Mouse (Mus musculus) CD4-positive, CD25-positive, alpha-beta regulatory T cell, adult 4 months (primary cell): ENCODE results near the gene Mier2. TPM values are rescaled to one million over a fixed set of nuclear protein-coding genes. Genes with fewer than 3 reads are reported as not detected.

ENCODE experiments used
- ATAC-seq: one replicate; pipeline ENCODE4 v1.8.0; 2017
- polyA plus RNA-seq, 2 experiments: library from polyadenylated mRNA; unstranded; fragments of 100-300 nt; shearing (Covaris generic); gene quantifications; one replicate each; pipeline ENCODE4 v1.2.1; 2017

Mier2 gene
- 10 to 100 TPM; 14.4 to 15.1 TPM for polyA plus RNA-seq

DNA sequence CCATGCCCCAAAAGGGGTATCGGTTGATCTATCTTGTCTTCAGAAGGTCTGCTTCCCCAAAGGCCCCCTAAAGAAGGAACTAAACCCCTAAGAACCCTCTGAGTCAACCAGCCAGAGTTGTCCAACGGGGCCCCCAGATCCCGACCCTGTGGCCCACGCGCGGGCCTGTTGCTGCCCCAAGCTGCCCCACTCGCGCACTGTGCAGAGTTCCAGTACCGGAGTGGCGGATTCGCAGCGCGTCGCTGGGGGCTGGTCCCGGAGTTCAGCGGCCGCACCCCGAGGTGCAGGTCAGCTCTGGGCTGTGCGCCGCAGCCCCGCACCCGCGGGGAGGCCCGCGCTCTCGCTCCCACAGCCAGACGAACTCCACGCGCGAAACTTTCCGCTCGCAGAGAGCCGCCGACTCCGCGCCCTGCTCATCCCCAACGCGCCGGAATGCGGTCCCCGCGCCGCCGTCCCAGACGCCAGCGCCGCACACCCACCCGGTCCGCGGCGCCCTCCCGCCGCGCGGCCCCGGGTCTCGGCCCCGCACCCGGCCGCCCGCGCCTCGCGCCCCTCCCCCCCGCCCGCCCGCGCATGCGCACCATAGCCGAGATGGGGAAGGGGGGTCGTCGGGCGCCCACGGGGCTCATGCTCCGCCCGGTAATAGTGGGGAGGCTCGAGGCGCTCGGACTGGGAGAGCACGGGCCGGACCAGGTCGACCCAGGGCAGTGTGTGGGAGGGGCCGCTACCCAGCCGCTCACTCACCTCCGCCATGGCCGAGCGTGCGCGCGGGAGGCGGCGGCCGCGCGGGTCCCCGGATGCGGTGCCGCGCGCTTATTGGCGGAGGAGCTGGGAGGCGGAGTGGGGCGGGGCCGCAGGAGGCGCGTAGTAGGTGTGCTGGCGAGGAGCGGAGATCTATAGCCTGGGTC, at the start of gene Mier2:
Gene Mier2, minus strand, starts transcription at position 870 of the 908 bp plus-strand sequence.
- ATAC-seq: peak; percentile 83

GRCm38 (mm10) chr10:79597936-79598230, 42.9 kb upstream of the Mier2 start:
- no peak for ATAC-seq

DNA sequence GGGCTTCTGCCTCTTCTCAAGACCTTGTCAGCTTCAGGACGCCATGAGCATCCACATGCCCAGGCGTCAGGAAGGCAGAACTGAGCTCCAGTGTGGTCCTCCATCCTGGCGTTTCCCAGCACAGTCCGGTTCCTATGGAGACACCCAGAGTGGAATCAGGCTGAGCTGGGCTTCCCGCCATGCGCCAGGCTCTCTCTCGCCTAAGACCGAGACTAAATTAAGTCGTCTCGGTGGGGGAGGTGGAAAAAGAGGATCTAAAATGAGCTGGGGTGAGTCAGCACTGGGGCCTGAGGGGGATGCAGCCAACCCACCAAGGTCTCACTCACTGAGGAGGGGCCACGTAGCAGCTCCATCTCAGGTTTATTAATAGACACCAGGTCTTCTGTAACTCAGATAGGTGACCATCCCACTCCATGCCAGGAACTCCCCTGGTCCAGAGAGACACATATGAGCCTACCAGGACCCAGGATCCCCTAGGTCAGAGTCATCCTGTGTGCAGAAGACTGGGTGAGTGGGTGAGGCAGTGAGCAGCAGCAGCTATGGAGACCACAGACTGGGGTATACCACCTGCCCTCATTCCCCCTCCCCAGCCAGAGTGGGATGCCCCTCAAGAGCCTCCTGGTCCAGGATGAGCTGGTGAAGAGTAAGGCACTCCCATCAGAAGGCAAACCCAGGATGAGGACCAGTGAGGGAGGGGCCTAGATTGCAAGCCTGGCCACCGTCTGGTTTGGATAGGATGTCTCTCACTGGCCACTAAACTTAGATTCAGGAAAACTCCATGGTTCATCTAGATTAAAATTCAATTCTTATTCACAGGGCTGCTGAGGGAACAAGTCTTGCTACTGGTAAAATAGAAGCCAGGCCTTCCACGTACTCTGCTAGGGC, 42.3 kb upstream of the Mier2 start:
- ATAC-seq: no peak

DNA sequence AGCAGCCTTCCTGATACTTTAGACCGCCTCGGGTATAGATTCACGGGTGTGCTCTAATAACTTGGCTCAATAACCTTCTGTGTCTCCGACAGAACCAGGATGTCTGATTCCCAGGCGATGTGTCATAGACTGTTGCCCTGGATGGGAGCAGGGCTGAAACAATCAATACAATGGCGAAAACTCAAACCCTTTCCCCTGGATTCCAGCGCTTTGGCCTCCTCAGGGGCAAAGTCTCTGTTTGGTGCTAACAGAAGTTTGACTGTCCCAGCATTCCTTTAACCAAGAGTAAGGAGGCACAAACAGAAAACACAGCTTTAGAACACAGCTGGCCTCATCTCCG, 40.6 kb upstream of the Mier2 start:
- no peak for ATAC-seq

DNA sequence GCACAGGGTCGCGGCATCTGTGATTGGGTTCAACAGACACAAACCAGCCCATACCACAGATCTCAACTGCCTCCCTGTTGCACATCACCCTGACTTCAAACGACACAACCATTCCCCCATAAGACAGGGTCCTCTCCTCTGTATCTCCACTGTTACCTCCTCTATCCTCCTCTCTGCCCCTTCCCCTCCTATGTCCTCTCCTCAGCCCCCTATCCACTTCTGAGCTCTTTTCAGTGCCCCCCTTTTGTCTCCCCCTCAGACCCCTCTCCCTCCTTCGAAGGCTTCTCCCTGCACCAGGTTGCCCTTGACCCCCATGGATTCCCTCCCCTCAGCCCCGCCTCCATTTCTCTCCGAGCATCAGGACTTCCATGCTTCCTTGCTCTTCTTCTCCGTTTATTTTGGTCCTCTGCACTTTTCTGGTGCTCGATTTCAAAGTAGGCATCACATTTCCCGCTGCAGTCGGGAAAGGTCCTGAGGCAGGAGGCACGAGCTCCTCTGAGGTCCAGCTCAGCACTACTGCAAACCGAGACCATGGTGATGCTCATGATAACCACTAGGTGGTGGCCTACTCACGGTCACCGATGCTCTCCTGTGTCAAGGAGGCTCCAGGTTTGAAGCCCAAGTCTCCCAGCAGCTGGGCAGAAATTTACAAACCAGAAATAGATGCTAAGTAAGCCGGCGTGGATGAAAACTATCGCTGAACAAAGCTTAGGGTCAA, 40.0 kb upstream of the Mier2 start:
- peak; percentile 70 for ATAC-seq

- no peak for ATAC-seq
Observed at GRCm38 (mm10) chr10:79594111-79594510, 39.1 kb upstream of the Mier2 start.

DNA sequence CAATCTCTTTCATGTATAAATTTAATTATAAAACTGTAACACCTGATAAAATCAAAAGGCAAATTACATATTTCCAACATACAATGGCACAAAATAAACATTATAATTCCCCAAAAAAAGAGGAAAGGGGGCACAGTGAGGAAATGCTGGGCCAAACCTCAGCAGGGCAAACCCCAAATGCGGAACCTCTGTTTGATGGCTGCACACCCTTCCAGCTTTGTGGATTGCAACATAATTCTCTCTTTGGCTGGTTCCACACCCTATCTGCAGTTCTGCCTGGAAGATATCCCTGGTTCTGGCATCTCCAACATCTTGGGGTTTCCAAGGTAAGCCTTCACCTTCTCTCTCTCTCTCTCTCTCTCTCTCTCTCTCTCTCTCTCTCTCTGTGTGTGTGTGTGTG, 35.7 kb upstream of the Mier2 start:
- ATAC-seq: no peak

DNA sequence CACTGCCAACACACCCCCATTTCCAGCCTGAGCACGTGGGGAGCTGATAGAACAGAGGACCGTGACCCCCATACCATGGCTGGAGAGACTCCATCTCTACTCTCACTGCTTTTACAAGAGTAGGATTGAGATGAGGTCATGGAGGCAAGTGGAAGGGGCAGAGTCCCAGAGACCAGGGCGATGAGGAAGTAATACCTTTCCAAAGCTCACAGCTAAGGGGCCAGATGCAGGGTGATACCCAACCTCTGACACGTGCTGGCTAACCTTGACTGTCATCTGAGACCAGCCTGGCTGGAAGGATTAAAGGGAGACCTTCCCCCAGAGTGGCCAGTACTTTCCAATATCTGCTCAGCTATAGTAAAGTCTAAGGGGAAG, 32.7 kb upstream of the Mier2 start:
- no peak for ATAC-seq

DNA sequence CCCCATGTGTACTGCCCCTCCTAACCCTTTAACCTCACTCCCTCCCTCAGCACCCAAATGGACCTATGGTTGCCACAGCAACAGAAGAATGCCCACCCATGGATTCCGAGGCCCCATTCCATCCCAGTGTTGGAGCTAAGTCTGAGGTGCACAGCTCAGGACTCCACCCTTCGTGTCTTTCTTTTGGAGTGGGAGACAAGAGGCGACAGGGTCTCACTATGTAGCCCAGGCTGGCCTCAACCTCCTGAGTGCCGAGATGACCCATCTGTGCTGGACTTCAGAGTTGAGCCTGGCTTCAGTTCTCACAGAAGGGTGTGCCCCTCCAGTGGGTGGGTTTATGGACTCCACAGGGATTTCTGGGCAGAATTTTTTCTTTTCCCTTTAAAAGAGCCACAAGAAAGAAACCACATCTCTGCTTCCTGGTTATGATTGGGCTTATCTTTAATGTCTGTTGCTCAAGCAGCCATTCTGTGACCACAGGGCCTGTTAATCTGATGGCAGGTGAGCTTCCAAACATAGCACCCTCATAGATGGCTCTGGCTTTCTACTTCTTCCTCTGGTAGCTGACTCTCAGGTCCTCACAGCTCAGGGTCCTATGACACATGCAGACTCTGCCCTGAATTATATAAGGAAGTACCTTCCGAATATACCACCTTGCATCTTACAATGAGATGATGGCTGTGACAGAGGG, 32.2 kb upstream of the Mier2 start, which contains the start of gene Theg:
Gene Theg, minus strand, starts transcription at position 271 of the 691 bp plus-strand sequence.
- no peak for ATAC-seq

DNA sequence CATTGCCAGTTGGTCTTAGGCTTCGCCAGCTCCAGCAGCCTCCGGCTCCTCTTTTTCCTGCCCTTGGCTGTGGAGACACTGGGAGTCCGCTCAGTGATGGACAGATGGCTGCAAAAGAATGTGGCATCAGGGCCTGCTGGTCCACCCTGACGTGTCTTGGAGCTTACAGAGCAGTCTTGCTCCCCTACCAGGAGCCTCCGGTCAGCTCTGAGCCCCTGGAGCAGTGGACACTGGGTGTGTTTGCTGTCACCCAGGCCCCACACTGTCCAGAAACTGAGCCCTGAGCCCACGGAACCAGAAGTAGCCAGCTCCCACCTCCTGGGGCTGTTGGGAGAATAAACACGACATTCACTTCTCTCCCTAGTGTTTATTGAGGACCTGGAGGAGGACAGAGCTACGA, 31.2 kb upstream of the Mier2 start:
- no peak for ATAC-seq

DNA sequence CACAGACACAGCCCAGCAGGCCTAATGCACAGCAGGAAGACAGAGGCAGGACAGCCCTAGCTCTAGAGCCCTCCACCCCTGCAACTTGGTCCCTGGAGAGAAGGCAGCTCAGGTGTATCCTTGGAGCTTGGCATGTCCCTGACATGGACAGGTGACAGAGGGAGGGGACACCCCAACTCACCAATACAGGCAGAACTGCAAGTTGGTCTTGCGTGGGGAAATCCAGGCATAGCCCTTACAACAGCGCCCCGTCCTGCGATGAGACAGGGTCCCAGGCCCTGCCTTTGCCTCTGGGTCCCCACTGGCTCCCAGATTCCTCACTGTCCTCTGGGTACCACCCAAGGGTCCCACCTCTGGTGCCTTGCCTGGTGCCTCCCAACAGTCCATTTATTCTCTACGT, 30.7 kb upstream of the Mier2 start:
- ATAC-seq: no peak

DNA sequence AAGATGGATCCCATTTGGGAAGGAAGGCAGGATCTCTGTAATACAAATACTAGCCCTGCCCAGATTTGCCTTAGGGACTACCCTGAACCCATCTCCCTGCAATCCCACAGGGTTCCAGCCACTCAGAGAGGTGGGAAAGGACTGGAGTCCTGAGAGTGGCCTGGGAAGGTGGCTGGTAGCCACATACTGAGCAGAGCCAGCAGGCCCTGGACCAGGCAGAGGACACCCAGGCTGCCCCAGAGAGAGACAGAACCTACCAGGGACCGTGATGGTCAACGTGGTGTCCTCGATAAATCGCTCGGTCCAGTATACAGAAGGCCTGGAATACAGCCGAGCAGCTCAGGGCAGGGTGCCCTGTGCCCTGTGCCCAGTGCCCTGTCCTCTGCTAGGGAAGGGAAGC, 30.1 kb upstream of the Mier2 start:
- ATAC-seq: no peak

- ATAC-seq: no peak
Observed at GRCm38 (mm10) chr10:79584426-79584825, 29.4 kb upstream of the Mier2 start.

DNA sequence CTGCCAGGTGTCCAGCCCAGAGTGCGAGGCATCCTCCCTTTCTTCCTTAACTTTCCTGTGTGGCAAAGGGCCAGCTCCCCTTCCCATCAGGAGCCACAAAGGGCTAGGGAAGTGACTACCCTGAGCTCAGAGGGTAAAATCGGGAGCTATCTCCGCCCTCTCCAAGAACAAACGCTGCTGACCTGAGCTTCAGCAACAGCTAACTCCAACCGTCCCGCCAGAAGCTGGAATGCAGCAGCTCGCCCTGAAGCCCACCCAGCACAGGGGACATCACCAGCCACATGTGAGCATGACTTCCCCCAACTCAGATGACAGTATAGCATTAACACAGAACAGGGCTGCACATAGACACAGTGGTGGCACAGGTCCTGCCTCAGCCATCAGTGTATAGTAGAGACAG, 29.0 kb upstream of the Mier2 start:
- no peak for ATAC-seq

DNA sequence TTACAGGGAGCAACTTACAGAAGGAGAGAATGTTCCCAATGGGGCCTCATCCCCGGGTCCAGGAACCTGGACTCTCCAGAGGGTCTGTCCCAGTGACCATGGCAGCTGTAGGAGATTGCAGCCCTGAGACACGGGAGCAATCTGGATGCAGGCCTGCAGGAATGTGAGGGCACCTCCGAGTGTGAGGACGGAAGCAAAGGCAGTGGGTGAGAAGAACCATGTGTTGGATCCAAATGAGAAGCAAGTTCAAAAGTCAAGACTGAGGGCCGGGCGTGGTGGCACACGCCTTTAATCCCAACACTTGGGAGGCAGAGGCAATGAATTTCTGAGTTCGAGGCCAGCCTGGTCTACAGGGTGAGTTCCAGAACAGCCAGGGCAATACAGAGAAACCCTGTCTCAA, 26.5 kb upstream of the Mier2 start:
- no peak for ATAC-seq

- ATAC-seq: no peak
Observed at GRCm38 (mm10) chr10:79580811-79581210, 25.8 kb upstream of the Mier2 start.

DNA sequence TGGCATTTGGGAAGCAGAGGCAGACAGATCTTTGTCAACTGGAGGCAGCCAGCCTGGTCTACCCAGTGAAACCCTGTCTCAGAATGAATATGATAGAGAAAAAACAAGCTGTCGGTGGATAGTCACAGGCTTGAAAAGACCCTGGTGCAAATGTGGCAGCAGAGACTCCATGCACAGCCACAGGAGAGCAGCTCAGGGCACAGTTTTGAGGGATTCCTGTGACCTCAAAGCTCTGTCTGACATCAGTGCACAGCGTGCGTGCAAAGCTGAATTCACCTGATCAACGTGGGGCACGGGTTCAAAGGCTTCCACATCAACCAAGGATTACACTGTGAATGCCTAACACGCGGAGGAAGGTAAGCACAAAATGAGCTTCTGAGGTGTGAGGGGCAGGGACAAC, 25.4 kb upstream of the Mier2 start:
- no peak for ATAC-seq

DNA sequence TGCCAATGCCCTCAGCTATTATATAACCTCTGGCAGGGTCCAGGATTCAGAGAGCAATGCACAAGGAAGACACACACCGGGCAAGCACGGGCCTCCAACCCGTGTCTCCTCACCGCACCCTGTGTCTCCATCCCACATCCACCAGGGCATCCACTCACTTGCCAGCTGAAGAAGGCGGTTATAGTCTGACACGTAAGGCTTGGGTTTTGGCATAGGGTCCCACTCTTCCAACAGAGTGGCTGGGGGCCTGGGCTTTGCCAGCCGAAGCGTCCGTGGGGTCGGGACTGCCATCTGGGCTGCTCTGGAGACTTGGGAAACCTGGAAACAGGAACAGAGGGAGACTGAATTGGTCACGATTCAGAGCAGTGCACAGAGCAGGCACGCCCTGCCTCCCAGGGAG, 24.8 kb upstream of the Mier2 start:
- ATAC-seq: no peak

GRCm38 (mm10) chr10:79578891-79579290, 23.9 kb upstream of the Mier2 start:
- no peak for ATAC-seq

GRCm38 (mm10) chr10:79578276-79578675, 23.3 kb upstream of the Mier2 start:
- ATAC-seq: no peak

DNA sequence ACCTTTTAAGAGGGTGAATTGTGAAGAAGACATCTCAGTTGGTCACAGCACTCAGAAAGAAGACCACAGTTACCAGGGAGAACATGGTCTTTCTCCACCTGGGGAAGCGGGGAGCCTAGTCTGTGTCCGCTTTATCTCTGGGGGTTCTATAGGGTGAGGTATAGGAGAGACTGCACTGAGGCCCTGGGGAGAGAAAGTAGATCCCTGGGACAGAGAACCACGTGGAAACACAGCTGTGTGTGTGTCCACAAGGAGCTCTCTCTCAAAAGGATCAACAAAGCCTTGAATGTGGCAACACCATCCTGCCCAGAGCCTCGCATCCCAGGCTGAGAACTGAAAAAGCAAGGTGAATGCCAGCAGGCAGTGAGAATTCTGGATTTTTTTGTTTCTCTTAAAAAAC, 22.4 kb upstream of the Mier2 start:
- no peak for ATAC-seq

DNA sequence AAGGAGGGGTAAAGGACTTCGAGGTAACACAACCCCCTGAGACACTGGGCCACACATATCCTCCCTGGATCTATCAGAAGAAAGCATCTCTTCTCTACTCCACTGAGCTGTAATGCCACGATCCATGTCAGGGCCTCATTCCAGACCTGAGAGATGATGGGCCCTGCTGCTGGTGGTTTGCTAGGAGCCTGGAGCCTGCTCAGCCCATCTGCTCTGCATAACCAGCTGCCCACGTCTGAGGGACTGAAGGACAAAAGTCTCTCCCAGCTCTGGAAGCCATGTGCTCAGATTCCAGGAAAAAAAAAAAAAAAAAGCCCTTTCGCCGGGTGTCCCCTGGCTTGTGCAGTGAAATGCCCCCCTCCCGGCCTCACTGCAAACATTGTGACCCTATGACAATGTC, 20.8 kb upstream of the Mier2 start:
- ATAC-seq: no peak

DNA sequence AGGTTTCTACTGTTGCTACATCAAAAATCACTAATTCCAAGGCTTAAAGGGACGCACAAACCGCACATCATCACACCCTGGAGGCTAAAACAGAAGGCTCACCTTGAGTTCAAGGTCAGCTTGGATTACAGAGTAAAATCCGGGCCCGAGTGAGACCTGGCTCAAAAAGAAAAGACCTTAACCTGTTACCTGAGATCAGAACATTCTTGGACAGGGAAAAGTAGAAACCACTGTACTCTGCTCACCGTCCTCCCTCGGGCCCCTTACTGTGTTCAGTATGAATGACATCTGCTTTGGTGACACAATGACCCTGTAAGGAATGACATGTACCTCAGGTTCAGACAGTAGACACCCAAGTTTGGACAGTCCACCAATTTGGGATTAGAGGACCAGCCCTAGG, 19.8 kb upstream of the Mier2 start:
- ATAC-seq: no peak
